Mouse (Mus musculus) urinary bladder, postnatal 25 days (tissue): ENCODE measurements around the gene Yaf2.
A peak's percentile ranks its signal among the peaks of the same experiment; 100 is the strongest.
"Not testable (repeated sequence)": the region's sequence is repeated elsewhere in the genome, so short reads cannot be mapped to it uniquely, and the experiment has no call there.

Source experiments
- DNase-seq: peaks from one replicate; pipeline ENCODE4 v3.0.0; 2022; ENCODE audit warnings: low spot score

Gene Yaf2

DNA sequence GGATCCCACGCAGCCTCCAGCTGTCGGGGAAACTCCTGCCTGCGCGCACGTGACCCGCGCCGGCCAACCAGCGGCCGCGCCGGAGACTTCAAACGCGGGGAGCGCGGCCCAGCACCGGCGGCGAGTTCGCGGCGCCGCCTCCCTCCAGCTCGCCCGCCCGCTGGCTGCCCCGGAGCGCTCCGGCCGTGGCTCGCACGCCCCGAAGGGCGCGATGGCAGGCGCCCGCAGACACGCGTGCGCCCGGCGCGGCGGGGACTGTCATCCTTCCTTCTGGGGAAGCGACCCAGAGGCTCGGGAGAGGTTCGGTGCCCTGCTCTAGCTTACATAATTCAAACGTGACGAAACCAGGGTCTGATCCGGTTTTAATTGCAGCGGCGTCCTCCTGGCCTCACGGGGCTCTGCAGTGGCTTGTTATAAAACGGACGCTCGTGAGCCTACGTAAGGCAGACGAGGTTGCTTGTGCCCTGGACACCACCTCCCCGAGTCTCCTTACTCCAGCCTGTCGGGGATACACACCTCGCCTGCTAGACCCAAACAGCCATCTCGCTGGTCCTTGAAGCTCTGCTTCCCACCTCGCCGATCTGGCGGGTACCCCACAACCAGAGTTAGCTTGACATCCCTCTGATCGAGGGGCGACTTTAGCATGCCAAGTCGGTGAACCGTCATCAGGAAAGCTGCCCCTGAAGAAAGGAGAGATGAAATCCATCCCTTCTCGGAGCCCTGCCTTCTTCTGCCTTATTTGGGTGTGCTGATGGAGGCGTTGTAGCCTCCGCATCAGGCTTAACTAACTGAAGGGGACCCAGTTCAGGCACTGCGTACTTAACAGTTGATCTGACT lies at the start of gene Yaf2:
Gene Yaf2 (minus strand): TSS at position 11 of the 837 bp plus-strand sequence.
- DNase-seq: peak; percentile 81

DNA sequence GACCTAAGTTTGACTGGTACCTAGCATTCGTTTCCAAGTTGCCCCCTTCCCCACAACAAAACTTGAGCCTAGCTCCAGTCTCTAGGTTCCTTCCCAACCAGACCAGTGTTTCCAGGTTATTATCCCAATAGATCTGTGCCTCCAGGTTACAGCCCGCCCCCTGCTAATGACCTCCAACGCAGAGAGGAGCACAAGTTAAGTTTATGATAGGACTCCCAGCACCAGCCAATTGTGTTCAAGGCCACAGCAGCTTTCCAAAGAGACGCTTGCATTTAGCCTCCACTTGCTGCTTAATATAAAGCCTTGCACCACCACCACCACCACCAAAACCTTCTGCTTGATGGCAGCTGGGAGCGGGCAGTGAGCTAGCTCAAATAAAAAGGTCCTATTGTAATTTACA lies 44.6 kb upstream of the Yaf2 start:
- no peak for DNase-seq

DNA sequence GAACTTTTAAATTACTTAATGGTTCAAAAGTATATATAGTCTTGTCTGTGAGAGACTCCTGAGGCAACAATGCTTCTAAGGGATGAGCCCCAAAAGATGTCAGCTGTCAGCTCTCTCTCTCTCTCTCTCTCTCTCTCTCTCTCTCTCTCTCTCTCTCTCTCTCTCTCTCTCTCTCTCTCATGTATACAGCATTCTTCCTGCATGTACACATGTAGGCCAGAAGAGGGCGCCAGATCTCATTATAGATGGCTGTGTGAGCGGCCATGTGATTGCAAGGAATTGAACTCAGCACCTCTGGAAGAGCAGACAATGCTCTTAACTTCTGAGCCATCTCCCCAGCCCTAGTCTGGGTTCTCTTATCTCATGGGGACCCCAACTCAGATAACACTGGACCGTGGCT lies 42.4 kb upstream of the Yaf2 start:
- no peak for DNase-seq

- DNase-seq: no peak
Observed at GRCm38 (mm10) chr15:93375696-93376095, 39.0 kb upstream of the Yaf2 start.

DNA sequence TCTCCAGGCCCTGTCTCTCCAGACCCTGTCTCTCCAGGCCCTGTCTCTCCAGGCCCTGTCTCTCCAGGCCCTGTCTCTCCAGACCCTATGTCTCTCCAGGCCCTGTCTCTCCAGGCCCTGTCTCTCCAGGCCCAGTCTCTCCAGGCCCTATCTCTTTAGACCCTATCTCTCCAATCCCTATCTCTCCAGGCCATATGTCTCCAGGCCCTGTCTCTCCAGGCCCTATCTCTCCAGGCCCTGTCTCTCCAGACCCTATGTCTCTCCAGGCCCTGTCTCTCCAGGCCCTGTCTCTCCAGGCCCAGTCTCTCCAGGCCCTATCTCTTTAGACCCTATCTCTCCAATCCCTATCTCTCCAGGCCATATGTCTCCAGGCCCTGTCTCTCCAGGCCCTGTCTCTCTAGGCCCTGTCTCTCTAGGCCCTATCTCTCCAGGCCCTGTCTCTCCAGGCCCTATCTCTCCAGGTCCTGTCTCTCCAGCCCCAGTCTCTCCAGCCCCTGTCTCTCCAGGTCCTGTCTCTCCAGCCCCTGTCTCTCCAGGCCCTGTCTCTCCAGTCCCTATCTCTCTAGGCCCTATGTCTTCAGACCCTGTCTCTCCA lies 35.9 kb upstream of the Yaf2 start:
- not testable (repeated sequence) for DNase-seq

DNA sequence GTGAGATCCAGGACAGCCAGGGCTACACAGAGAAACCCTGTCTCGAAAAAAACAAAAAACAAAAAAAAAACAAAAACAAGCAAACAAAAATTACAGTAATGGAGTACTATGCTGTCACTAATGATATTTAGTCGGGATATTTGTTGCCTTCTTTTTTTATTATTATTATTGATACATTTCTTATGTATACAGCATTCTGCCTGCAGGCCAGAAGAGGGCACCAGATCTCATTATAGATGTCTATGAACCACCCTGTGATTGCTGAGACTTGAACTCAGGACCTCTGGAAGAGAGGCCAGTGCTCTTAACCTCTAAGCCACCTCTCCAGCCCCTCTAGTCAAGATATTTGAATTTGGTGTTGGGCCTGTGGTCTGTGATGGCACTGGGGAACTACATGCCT lies 35.1 kb upstream of the Yaf2 start:
- no peak for DNase-seq

DNA sequence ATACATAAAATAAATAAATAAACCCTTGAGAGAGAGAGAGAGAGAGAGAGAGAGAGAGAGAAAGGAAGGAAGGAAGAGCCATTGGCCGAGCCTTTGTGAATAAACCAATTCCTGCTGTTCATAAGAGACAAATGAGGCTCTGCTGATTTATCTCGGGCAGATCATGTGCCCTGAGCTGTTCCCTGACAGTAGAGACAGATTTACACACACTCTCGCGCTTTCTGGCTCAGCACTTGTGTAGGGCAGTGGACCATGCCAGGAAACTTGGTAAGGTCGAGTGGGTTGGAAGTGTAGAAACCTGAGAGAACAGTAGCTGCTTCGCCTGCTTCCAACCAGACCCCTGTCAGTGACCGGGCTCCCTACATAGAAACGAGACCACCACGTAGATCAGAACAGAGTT lies 31.8 kb upstream of the Yaf2 start:
- DNase-seq: no peak

DNA sequence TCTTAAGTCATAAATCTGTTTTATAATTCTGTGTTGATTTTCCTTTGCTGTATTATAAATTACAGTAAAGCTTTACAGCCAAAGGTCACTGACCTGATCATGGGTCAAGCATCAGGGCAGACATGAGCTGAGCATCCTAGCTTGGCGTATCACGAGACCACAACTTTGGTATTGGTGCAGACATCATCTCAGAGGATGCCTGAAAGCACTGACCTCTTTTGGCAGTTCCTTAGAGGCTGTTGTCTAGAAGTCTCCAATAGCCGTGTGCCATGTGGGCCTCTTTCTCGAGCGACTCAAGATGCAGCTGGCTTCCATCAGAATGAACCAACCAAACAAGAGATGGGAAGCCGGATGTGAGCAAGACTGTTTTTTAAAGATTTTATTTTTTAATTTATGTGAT lies 28.8 kb upstream of the Yaf2 start:
- no peak for DNase-seq

- DNase-seq: no peak
Observed at GRCm38 (mm10) chr15:93358346-93359095, 21.8 kb upstream of the Yaf2 start.

GRCm38 (mm10) chr15:93340630-93341379 lies 4.1 kb upstream of the Yaf2 start:
- no peak for DNase-seq

DNA sequence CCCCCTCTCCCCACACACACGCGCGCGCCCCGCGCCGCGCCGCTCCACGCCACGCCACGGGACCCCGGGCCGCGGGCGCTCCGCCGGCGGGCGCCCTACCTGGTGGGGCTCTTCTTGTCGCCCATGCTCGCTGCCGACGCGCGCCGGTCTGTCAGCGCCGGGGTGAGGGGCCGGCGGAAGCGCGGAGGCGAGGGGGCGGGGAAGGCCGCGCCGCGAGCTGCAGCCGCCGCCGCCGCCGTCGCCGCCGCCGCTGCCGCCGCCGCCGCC lies 144 bp downstream of the Yaf2 start:
- DNase-seq: no peak

GRCm38 (mm10) chr15:93335821-93336657 lies 696 bp downstream of the Yaf2 start:
- peak; percentile 31 for DNase-seq

GRCm38 (mm10) chr15:93331256-93331655 lies 5.5 kb downstream of the Yaf2 start:
- no peak for DNase-seq

DNA sequence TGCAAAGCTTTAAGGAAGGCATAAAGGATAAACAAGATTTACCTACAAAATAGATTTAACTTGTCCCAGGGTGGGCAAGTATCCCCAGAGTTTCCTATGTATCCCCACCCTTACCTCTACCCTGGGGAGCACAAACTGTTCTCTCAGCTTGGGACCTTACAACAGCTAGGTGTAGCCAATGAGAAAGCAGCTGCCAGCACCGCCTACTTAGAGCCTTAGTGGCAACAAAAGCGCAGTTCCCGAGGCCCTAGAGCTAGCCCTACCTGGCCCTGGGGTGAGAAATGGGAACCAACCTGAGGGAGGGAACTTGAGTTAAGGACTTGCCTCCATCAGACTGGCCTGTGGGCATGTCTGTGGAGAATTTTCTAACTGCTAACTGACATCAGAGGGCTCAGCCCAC lies 9.5 kb downstream of the Yaf2 start:
- DNase-seq: no peak

DNA sequence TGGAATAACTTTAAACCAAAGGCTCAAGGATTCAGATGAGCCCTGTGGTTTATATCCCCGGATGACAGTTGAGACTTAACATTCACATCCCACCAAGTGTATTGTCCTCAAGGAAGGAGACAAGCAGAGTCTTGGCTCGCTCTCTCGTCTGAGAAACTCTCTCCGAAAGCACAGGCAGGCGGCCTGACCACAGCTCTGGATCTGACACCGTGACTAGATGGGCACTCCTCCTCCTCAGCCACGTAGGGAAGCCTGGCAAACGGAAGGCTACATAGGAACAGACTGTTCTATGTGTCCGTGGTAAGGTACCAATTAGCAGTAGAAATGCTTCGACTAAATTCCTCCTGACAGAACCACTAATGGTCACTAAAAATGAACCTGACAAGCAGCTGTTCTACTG lies 10.1 kb downstream of the Yaf2 start:
- DNase-seq: no peak

GRCm38 (mm10) chr15:93325360-93325759 lies 11.4 kb downstream of the Yaf2 start:
- DNase-seq: no peak

- peak; percentile 10 for DNase-seq
Observed at GRCm38 (mm10) chr15:93318781-93319180, 18.0 kb downstream of the Yaf2 start.

DNA sequence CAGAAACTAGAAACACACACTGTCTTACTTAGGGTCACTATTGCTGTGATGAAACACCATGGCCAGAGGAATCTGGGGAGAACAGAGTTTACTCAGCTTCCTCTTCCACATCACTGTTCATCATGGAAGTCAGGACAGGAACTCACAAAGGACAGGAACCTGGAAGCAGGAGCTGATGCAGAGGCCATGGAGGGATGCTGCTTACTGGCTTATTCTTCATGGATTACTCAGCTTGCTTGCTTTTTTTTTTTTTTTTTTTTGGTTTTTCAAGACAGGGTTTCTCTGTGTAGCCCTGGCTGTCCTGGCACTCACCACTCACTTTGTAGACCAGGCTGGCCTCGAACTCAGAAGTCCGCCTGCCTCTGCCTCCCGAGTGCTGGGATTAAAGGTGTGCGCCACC lies 26.4 kb downstream of the Yaf2 start:
- DNase-seq: not testable (repeated sequence)

GRCm38 (mm10) chr15:93298197-93298596 lies 38.5 kb downstream of the Yaf2 start:
- DNase-seq: no peak

DNA sequence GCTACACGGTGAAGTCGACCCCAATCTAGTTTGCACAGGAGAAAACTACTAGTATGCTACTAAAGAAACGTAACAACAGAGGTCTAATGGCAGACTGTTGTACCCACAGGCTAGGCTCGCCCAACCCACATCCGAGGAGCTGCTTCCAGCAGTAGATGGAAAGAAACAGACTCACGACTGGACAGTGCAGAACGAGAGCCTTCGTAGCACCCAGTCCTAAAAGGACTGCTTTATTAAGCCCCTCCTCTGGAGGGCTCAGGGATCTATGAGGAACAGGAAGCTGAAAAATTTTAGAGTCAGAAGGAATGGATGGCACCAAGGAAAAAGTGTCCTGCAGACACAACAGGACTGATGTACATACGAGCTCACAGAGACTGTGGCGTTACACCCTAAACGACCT lies 42.3 kb downstream of the Yaf2 start:
- DNase-seq: no peak

- no peak for DNase-seq
Observed at GRCm38 (mm10) chr15:93288321-93288720, 48.4 kb downstream of the Yaf2 start.

DNA sequence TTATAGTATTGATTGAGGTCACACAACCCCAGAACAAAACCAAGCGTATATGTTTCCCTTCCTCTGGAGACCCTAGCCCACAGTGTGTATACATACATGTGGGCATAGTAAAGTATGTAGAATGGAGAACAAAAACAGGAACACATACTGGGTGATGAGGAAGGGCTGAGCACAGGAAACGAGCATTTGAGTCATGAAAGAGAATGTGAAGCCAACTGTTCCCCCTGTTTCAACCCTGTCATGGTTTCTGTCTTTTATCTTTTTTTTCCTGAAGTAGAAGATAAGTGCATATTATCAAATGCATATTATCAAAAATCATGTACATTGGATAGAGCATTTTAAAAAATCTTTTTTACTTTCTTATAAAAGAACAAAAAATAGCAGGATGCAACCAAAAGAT lies 49.1 kb downstream of the Yaf2 start:
- DNase-seq: no peak
